Mouse (Mus musculus) Patski (cell line): ENCODE measurements around the gene Macrod2. TPM values are rescaled to one million over a fixed set of nuclear protein-coding genes. Genes with fewer than 3 reads are reported as not detected.

Experiments
- ATAC-seq: fragments of 100-300 bp; one replicate; pipeline ENCODE4 v1.8.0; 2021
- CTCF ChIA-PET: fragments of 350-600 bp; sonication (Branson Sonifier 250); formaldehyde crosslinking; loops from one replicate; lab custom pipeline; 2022; ENCODE audit warnings: inconsistent platforms; lab: Charles Lee
- POLR2A ChIA-PET: fragments of 350-600 bp; sonication (Branson Sonifier 250); formaldehyde crosslinking; loops from one replicate; lab custom pipeline; 2022; ENCODE audit warnings: antibody characterized with exemption, inconsistent platforms; lab: Charles Lee
- DNase-seq: peaks from one replicate; pipeline ENCODE4 v3.0.0-alpha.2; 2011; ENCODE audit warnings: low read depth, low spot score
- H3K27me3 ChIP-seq: fragments of 371-371 bp; one replicate; pipeline ENCODE4 v1.5.1; 2021
- CTCF ChIP-seq: fragments of 100-300 bp; IDR thresholded peaks from one replicate; pipeline ENCODE4 v1.5.1; 2021
- in situ Hi-C: fragments of 300-500 bp; cut with MboI; formaldehyde crosslinking; loops from 3 replicates; pipeline ENCODE4 v1.11.1; 2018; ENCODE audit warnings: low pct_unique_long_range_greater_than_20kb, mixed read lengths
- polyA plus RNA-seq: library from polyadenylated mRNA; unstranded; gene quantifications from one replicate; pipeline ENCODE4 v1.2.3, GENCODE M21; 2021

Macrod2 gene
- polyA plus RNA-seq, 1 experiment from 2014 or later = 5.1 TPM

GRCm38 (mm10) chr2:141434084-141434483 lies 1039.0 kb downstream of the Macrod2 start:
- ChIA-PET POLR2A (no interaction called here), CTCF (interaction anchor here (1.2 kb wide), 1 partner anchor 10 kb away, joined by 4 read pairs; no protein-coding TSS in a partner anchor)
- ATAC-seq (no peak), DNase-seq (no peak)
- peak; percentile 5 for TF ChIP-seq CTCF
- in situ Hi-C loops = no loop called here
- no peaks in the 10 kb centered on the region for H3K27me3 ChIP-seq

GRCm38 (mm10) chr2:141434731-141435570 lies 1039.8 kb downstream of the Macrod2 start:
- CTCF ChIA-PET = interaction anchor here (1.2 kb wide), 1 partner anchor 11 kb away, joined by 4 read pairs; no protein-coding TSS in a partner anchor
- in situ Hi-C loops = no loop called here
- POLR2A ChIA-PET = no interaction called here
- ATAC-seq = peak; percentile 93
- TF ChIP-seq CTCF = no peak
- H3K27me3 ChIP-seq = no peaks in the 10 kb centered on the region
- peak; percentile 47 for DNase-seq

- ATAC-seq (no peak), DNase-seq (no peak)
- no peak for TF ChIP-seq CTCF
- in situ Hi-C loops = no loop called here
- ChIA-PET CTCF (no interaction called here), POLR2A (no interaction called here)
- no peaks in the 10 kb centered on the region for H3K27me3 ChIP-seq
Measured at GRCm38 (mm10) chr2:141441896-141442295, 1046.8 kb downstream of the Macrod2 start.

GRCm38 (mm10) chr2:141449078-141449680 lies 1054.1 kb downstream of the Macrod2 start:
- in situ Hi-C loops = no loop called here
- DNase-seq = no peak
- ChIA-PET CTCF (no interaction called here), POLR2A (no interaction called here)
- no peaks in the 10 kb centered on the region for H3K27me3 ChIP-seq
- no peak for TF ChIP-seq CTCF
- ATAC-seq = no peak

GRCm38 (mm10) chr2:141463946-141464345 lies 1068.8 kb downstream of the Macrod2 start:
- in situ Hi-C loops = no loop called here
- DNase-seq (no peak), ATAC-seq (no peak)
- ChIA-PET POLR2A (no interaction called here), CTCF (no interaction called here)
- no peak for TF ChIP-seq CTCF
- no peaks in the 10 kb centered on the region for H3K27me3 ChIP-seq

- ATAC-seq (no peak), DNase-seq (no peak)
- no peaks in the 10 kb centered on the region for H3K27me3 ChIP-seq
- in situ Hi-C loops = no loop called here
- ChIA-PET POLR2A (no interaction called here), CTCF (interaction anchor here (2.0 kb wide), 1 partner anchor 14 kb away, joined by 4 read pairs; no protein-coding TSS in a partner anchor)
- TF ChIP-seq CTCF = no peak
Measured at GRCm38 (mm10) chr2:141472791-141473190, 1077.7 kb downstream of the Macrod2 start.

GRCm38 (mm10) chr2:141477585-141477984 lies 1082.5 kb downstream of the Macrod2 start:
- no peaks in the 10 kb centered on the region for H3K27me3 ChIP-seq
- TF ChIP-seq CTCF = no peak
- ATAC-seq (no peak), DNase-seq (no peak)
- POLR2A ChIA-PET = no interaction called here
- CTCF ChIA-PET = interaction anchor here (0.6 to 1.3 kb wide), 2 partner anchors 17 to 20 kb away, joined by 3 read pairs; no protein-coding TSS in a partner anchor
- in situ Hi-C loops = no loop called here

- no peak for TF ChIP-seq CTCF
- POLR2A ChIA-PET = no interaction called here
- no peak for ATAC-seq
- in situ Hi-C loops = no loop called here
- DNase-seq = no peak
- CTCF ChIA-PET = no interaction called here
- H3K27me3 ChIP-seq = no peaks in the 10 kb centered on the region
Measured at GRCm38 (mm10) chr2:141490518-141490917, 1095.4 kb downstream of the Macrod2 start.

GRCm38 (mm10) chr2:141505451-141505850 lies 1110.3 kb downstream of the Macrod2 start:
- ChIA-PET CTCF (no interaction called here), POLR2A (no interaction called here)
- no peak for TF ChIP-seq CTCF
- H3K27me3 ChIP-seq = no peaks in the 10 kb centered on the region
- ATAC-seq (no peak), DNase-seq (no peak)
- in situ Hi-C loops = no loop called here

GRCm38 (mm10) chr2:141507929-141508897 lies 1113.1 kb downstream of the Macrod2 start:
- H3K27me3 ChIP-seq = no peaks in the 10 kb centered on the region
- ATAC-seq = no peak
- no peak for TF ChIP-seq CTCF
- POLR2A ChIA-PET = no interaction called here
- in situ Hi-C loops = no loop called here
- CTCF ChIA-PET = interaction anchor here (1.8 kb wide), 1 partner anchor 13 kb away, joined by 4 read pairs; no protein-coding TSS in a partner anchor
- DNase-seq = no peak
